Mouse (Mus musculus) cerebellum, adult 2 months (tissue): ENCODE measurements around the gene Plcg2.

Experiments used
- CTCF ChIP-seq: fragments of 200-500 bp; IDR thresholded peaks from 2 replicates; pipeline ENCODE4 v1.5.1; 2011; ENCODE audit warnings: low read depth, mild to moderate bottlenecking, control low read depth, low read length, moderate library complexity, borderline replicate concordance; ENCODE audit not compliant: insufficient read depth
- POLR2A ChIP-seq: fragments of 200-500 bp; IDR thresholded peaks from 2 replicates; pipeline ENCODE4 v1.6.1; 2011; ENCODE audit warnings: low read length, control low read depth, borderline replicate concordance; ENCODE audit not compliant: insufficient read depth

- TF ChIP-seq CTCF (no peak), POLR2A (no peak)
Measured at GRCm38 (mm10) chr8:117536862-117537261, 38.8 kb downstream of the Plcg2 start.
